Mouse (Mus musculus) neural tube, embryonic 15.5 days (tissue): Measurements from ENCODE around the gene Secisbp2l. TPM values are rescaled to one million over a fixed set of nuclear protein-coding genes. Genes with fewer than 3 reads are reported as not detected.
A peak's percentile ranks its signal among the peaks of the same experiment; 100 is the strongest.

Experiments used
- ATAC-seq: fragments of 200-750 bp; cut with Nextera tagmentation; 2 replicates; pipeline ENCODE4 v1.8.0; 2017; ENCODE audit warnings: mild to moderate bottlenecking, moderate TSS enrichment, moderate library complexity; ENCODE audit not compliant: low FRiP score
- H3K27ac ChIP-seq: fragments of 300-500 bp; sonication (generic); replicated peaks from 2 replicates; pipeline ENCODE4 v1.5.1; 2015; ENCODE audit warnings: mild to moderate bottlenecking, inconsistent platforms
- H3K27me3 ChIP-seq: fragments of 300-500 bp; sonication (generic); replicated peaks from 2 replicates; pipeline ENCODE4 v1.6.1; 2015; ENCODE audit warnings: inconsistent platforms
- H3K36me3 ChIP-seq: fragments of 300-500 bp; sonication (generic); 2 replicates; pipeline ENCODE4 v1.6.1; 2015; ENCODE audit warnings: inconsistent platforms
- H3K4me1 ChIP-seq: fragments of 300-500 bp; sonication (generic); 2 replicates; pipeline ENCODE4 v1.6.1; 2015; ENCODE audit warnings: inconsistent platforms
- H3K4me2 ChIP-seq: fragments of 300-500 bp; sonication (generic); 2 replicates; pipeline ENCODE4 v1.6.1; 2015; ENCODE audit warnings: inconsistent platforms, mild to moderate bottlenecking, moderate library complexity
- H3K4me3 ChIP-seq: fragments of 300-500 bp; sonication (generic); replicated peaks from 2 replicates; pipeline ENCODE4 v1.5.1; 2015; ENCODE audit warnings: mild to moderate bottlenecking, inconsistent platforms
- H3K9ac ChIP-seq: fragments of 300-500 bp; sonication (generic); replicated peaks from 2 replicates; pipeline ENCODE4 v1.6.1; 2015; ENCODE audit warnings: mild to moderate bottlenecking, inconsistent platforms
- H3K9me3 ChIP-seq: fragments of 300-500 bp; sonication (generic); replicated peaks from 2 replicates; pipeline ENCODE4 v1.6.1; 2016; ENCODE audit warnings: inconsistent platforms
- WGBS: fragments of 180-500 bp; shearing (Covaris S2); methylation state at CpG from one replicate; pipeline ENCODE4 v1.1.7; 2015; ENCODE audit warnings: mixed read lengths; 5-methylcytosine and 5-hydroxymethylcytosine counted together
- polyA plus RNA-seq: library from polyadenylated mRNA; unstranded; fragments of >200 nt; fragmentation: Nextera tagmentation; extraction: Ambion mirVana; gene quantifications from 2 replicates; pipeline ENCODE4 v1.2.1, GENCODE M21; 2015

Secisbp2l gene
- polyA plus RNA-seq, 1 experiment from 2014 or later, result 26.1 TPM

DNA sequence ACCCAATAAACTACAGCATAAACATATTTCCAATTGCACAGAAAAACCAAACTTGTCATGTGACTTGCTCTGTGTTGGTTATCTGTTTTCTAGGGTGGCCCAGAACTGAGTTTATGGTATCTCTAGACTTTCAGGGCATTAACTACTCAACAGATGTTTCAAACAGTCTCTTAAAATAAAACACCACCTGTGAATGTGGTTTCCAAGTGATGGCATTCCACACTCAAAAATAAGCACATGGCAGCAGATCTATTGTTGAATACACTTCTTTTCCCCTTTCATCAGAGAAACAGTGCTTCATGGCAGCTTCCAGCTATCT, 46.7 kb downstream of the Secisbp2l start:
- Histone ChIP-seq H3K4me1 (peaks cover 15% of the 10 kb centered on the region), H3K4me3 (no peak overlapping the region), H3K27me3 (no peaks in the 10 kb centered on the region), H3K9ac (no peak overlapping the region), H3K36me3 (peaks cover 22% of the 10 kb centered on the region), H3K9me3 (no peaks in the 10 kb centered on the region), H3K27ac (no peak overlapping the region), H3K4me2 (no peak overlapping the region)
- no peak for ATAC-seq

DNA sequence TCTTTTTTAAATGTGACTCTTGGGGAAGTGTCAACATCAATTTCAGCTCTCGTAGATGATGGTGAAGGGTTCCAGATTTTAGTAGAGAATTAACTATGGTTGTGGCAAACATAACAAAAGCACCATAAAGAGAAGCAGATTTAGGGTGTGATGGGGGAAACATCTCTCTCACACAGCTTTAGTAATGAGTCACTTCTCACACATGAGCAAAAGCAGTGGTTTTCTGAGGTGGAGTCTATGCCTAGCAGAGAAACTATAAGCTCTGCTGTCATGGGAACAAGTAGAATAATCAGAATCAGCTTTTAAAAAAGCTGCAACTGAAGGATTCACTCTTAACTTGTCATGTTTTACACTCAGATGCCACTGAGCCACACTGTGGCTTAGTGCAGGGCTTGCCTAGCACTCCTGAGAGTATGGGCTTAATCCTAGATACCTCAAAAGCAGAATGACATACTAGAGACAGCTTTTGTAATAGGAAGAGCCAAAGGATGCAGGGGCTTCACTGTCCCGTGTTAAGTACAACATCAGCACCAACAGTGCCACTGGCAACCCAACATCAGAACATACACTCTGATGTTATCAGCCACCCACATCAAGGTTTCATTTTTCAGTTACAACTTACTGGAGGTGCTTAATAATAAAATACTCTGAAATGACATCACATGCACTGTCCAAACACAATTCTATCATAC, 47.2 kb downstream of the Secisbp2l start:
- Histone ChIP-seq H3K27ac (no peak overlapping the region), H3K4me1 (peaks cover 15% of the 10 kb centered on the region), H3K27me3 (no peaks in the 10 kb centered on the region), H3K4me2 (no peak overlapping the region), H3K36me3 (peaks cover 19% of the 10 kb centered on the region), H3K9ac (no peak overlapping the region), H3K4me3 (no peak overlapping the region), H3K9me3 (no peaks in the 10 kb centered on the region)
- ATAC-seq, result no peak
- WGBS, result 66% methylated on average over 2 of the region's 2 CpGs

DNA sequence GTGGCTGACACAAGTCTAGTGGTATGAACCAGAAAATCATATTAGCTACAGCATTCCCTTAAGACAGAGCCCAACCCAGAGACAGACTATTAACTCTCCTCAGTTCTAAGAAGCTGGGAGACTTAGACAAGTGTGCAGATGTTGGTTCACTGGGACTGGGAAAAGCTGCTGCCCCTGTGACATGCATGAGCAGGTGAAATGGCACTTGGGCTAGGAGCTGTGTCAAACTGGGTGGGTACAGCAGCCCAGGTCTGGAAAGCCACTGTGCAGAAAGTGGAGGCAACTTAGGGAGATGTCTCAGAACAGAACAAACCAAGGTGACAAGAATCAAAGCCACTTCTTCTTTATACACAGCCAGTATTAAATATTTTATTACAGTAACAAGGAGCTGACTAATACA, 47.9 kb downstream of the Secisbp2l start:
- Histone ChIP-seq H3K4me1 (peaks cover 15% of the 10 kb centered on the region), H3K36me3 (peaks cover 14% of the 10 kb centered on the region), H3K27ac (no peak overlapping the region), H3K27me3 (no peaks in the 10 kb centered on the region), H3K4me2 (no peak overlapping the region), H3K9ac (no peak overlapping the region), H3K4me3 (no peak overlapping the region), H3K9me3 (no peaks in the 10 kb centered on the region)
- no peak for ATAC-seq

DNA sequence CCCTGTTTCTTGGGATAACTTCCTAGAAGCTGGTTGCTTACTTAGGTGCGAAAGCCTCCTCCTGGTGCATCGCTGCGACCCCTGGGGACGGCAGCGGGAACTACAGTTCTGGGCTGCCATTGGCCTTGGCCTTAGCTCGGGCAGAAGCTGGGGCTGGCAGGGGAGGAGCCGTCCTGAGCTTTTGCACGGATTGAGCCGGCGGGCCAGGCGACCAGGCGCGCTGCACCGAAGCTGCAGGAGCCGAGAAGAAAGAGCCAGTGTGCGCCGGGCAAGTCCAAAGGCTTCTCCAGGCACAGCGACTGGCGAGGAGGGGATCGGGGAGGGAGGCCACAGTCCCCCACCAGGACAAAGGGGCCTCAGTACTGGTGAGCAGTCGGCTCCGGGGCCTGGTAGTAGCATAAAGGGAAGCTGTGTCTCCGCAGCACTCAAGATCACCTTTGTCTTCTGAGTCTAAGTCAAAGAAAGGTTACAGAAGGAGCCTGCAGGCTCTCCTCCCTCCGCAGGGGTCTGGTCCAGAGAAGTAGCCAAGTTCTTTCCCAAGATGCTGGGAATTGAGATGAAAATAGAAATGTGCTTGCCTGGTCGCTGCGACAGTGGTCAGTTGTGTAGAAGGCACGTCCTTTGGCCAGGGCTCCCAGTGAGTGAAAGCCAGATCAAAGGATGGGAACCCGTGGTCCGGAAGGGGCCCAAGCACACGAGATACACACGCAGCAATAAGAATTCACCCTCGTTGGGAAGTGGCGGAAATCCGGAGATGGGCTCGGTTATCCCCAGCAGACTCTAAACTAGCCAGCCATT, 50.7 kb downstream of the Secisbp2l start:
- H3K4me2 ChIP-seq, result peak overlapping the region; percentile 80
- peaks cover 15% of the 10 kb centered on the region for H3K4me1 ChIP-seq
- H3K9me3 ChIP-seq, result no peaks in the 10 kb centered on the region
- 8% methylated on average over 35 of the region's 35 CpGs for WGBS
- no peaks in the 10 kb centered on the region for H3K27me3 ChIP-seq
- peak overlapping the region; percentile 46 for H3K4me3 ChIP-seq
- peak overlapping the region; percentile 67 for H3K9ac ChIP-seq
- peak; percentile 93 for ATAC-seq
- peak overlapping the region; percentile 86 for H3K27ac ChIP-seq
- H3K36me3 ChIP-seq, result no peaks in the 10 kb centered on the region

DNA sequence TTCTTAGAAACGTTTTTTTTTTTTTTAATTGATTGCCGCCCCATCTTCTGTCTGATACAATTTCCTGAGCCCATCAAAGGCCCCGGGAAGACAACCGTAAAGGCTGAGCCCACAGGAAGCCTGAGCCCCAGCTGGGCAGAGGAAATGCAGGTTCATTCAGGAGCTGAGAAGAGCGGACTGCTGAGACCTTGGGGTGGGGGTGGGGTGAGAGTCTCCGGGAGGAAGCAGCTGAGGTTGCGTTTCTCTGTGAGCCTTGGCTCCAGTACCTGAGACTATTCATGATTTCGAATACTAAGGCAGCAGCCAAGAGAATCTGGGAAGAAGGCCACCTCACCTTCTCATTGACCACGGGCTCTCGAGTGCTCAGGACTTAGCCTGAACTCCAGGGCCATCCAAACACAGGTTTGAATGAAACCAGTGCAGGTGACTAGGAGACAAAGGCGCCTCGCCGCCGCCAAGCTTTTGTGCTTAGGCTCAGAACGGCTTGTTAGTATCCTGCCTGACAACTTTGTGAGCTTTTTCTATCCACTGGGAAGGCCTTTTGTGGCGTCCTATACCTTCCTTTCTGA, 58.0 kb downstream of the Secisbp2l start:
- no peaks in the 10 kb centered on the region for H3K36me3 ChIP-seq
- H3K9me3 ChIP-seq, result no peaks in the 10 kb centered on the region
- WGBS, result under 1% methylated on average over 16 of the region's 16 CpGs
- peak overlapping the region; percentile 76 for H3K27ac ChIP-seq
- peak overlapping the region; percentile 54 for H3K4me3 ChIP-seq
- peaks cover 28% of the 10 kb centered on the region for H3K4me1 ChIP-seq
- ATAC-seq, result peak; percentile 65
- H3K4me2 ChIP-seq, result peak overlapping the region; percentile 100
- 0 out of 2 replicates have a peak, but pooled peaks cover 12% of the 10 kb centered on the region for H3K27me3 ChIP-seq
- peak overlapping the region; percentile 66 for H3K9ac ChIP-seq

DNA sequence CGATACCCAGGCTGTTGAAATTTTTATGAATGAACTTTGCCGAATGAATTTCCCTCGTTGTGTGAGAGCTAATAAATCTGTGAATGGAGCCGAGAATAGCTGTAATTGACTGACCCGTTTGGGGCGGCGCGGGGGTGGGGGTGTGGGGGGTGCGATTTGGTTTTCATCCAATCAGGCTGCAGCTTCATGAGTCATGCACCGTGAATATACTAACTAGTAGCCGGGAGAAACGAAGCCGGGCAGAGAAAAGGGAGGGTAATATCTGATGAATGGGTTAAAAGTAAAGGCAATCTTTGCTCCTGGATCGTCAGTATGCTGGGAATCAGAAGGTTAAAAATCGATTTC, 58.6 kb downstream of the Secisbp2l start, which contains the start of gene Shc4:
TSS of gene Shc4 (minus strand) at position 63 of the 345 bp plus-strand sequence.
- Histone ChIP-seq H3K4me2 (peak within 1 kb of the TSS; percentile 100), H3K9ac (peak within 1 kb of the TSS; percentile 66), H3K36me3 (no peaks in the 10 kb centered on the region), H3K4me1 (peaks cover 28% of the 10 kb centered on the region), H3K9me3 (no peaks in the 10 kb centered on the region), H3K27ac (peak within 1 kb of the TSS; percentile 76), H3K4me3 (peak within 1 kb of the TSS; percentile 54), H3K27me3 (0 out of 2 replicates have a peak, but pooled peaks cover 12% of the 10 kb centered on the region)
- WGBS, result under 1% methylated on average over 15 of the region's 15 CpGs
- peak; percentile 88 for ATAC-seq

DNA sequence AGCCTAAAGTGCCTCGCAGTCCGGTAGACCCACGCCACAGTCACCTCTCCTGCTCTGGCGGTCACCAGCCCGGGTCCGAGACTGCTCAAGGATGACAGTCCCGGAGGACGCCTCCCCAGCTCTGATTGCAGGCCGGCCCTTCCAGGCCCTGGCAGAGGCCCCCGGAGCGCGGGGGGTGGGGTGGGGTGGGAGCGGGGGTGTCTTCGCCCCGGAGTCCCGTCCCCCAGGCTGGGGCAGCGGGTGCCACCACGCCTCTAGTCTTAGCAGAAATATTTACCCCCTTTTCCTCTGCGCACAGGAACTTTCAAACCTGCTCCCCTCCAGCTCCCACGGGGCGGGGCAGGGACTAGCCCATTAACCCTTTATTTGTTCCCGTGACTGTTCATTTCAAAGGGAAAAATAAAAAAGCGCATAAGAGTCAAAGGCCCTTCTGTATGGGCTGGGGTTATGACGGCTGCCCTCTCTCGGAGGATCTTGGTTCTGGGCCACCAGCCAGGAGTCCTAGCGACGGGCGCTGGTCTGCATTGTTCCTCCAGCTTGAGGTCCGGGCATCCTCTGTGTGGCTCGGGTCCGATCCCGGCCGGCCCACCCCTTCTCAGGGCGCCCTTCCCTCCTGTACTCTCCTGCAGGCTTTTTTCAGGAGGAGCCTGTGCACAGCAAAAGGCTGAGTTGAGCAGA, 59.1 kb downstream of the Secisbp2l start:
- Histone ChIP-seq H3K4me1 (peaks cover 28% of the 10 kb centered on the region), H3K4me2 (peak overlapping the region; percentile 100), H3K4me3 (peak overlapping the region; percentile 54), H3K27me3 (0 out of 2 replicates have a peak, but pooled peaks cover 12% of the 10 kb centered on the region), H3K27ac (peak overlapping the region; percentile 76), H3K9me3 (no peaks in the 10 kb centered on the region), H3K36me3 (no peaks in the 10 kb centered on the region), H3K9ac (peak overlapping the region; percentile 66)
- WGBS, result under 1% methylated on average over 34 of the region's 34 CpGs
- peak; percentile 76 for ATAC-seq

DNA sequence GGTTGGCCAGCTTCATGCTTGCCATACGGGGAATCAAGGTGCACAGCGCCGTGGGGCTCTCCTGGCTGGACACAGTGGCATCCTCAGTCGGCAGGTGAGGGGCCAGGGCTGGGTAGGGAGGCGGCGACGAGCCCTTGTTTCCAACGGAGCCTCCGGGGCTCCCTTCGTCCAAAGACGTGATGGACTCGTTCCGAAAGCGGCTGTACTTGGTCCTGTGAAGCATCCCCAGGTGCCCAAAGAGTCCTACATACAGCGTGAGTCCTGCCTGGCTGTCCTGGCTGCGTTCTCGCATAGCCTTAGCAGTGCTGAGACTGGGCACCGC, 59.6 kb downstream of the Secisbp2l start:
- Histone ChIP-seq H3K27me3 (0 out of 2 replicates have a peak, but pooled peaks cover 12% of the 10 kb centered on the region), H3K9me3 (no peaks in the 10 kb centered on the region), H3K4me3 (peak overlapping the region; percentile 54), H3K36me3 (no peaks in the 10 kb centered on the region), H3K27ac (peak overlapping the region; percentile 76), H3K9ac (peak overlapping the region; percentile 66), H3K4me1 (peaks cover 28% of the 10 kb centered on the region), H3K4me2 (peak overlapping the region; percentile 100)
- 2% methylated on average over 18 of the region's 18 CpGs for WGBS
- peak; percentile 58; the same call in 1 of the 2 replicates for ATAC-seq

DNA sequence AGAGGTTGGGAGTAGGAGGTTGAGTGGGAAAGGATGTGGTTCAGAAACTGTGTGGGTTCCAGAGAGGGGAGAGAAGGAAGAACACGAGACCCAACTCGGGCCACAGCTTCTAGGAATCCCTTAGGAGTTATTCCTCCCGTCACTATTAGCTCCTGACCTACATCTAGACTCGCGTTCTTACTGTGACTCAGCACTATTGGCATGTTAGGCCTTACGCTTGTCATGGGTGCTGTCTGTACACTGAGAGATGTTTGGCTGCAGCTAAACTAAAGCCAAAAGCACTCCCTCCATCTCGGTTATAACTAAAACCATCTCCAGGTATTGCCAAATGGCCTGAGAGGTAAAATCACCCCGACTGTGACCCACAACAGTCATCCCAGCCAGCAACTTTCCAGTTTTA, 66.1 kb downstream of the Secisbp2l start:
- Histone ChIP-seq H3K4me1 (no peaks in the 10 kb centered on the region), H3K27me3 (0 out of 2 replicates have a peak, but pooled peaks cover 4% of the 10 kb centered on the region), H3K9ac (no peak overlapping the region), H3K9me3 (no peaks in the 10 kb centered on the region), H3K36me3 (no peaks in the 10 kb centered on the region), H3K4me3 (no peak overlapping the region), H3K4me2 (no peak overlapping the region), H3K27ac (no peak overlapping the region)
- no peak for ATAC-seq
- WGBS, result 90% methylated on average over 8 of the region's 8 CpGs

DNA sequence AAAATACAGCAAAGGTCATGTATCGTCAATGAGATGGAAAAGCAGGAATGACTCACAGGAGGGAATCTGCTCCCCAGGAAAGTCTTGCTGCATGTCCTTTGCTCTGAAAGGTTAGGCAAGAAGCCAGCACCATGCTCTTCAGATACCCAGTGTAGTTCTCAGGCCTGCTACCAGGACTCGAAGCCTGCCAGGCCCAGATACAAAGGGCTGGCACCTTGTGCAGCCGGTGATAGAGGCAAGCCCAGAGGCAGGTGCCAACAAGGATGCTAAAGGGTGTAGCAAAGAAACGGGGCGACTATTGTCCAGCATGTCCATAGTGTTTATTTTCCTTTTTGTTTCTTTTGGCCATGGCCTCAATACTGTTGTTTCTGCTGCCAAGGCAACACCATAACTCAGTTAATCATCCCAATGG, 76.2 kb downstream of the Secisbp2l start:
- Histone ChIP-seq H3K4me2 (no peak overlapping the region), H3K27me3 (no peaks in the 10 kb centered on the region), H3K9ac (no peak overlapping the region), H3K4me3 (no peak overlapping the region), H3K9me3 (no peaks in the 10 kb centered on the region), H3K27ac (no peak overlapping the region), H3K4me1 (no peaks in the 10 kb centered on the region; the same call in 1 of the 2 replicates), H3K36me3 (no peaks in the 10 kb centered on the region)
- 50% methylated on average over 5 of the region's 5 CpGs for WGBS
- ATAC-seq, result no peak

DNA sequence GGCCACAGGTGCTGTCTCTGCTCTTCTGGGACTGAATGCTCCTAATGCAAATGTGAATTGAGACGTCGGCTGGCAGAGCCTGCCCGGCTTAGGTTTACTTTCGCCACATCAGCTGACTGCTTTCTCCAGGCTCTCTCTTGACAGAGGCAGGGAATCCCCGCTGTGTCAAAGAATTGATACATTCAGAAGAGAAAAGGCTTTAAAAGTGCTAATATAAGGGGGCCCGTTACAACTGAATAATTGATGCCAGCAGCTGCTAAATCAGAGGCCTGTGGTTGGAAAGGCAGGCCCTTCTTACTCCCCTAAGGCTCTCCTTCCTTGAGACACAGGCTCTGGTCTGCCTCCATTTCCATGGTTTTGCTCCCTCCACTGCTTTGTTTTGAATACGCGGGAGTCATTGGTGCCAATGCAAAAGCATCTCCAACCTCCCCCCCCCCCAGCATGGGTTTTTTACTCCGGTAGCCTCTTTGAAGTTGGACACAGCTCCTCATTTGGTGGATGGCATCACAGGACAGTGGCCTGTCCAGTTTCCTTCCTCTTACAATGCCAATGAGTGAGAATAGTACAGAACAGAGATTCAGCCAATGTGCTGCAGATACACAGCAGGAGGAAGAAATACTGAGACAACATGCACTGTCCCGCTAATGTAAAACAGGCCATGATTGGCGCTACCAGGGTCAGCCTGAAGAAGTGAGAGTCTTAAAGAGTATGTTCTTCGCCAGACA, 77.6 kb downstream of the Secisbp2l start:
- H3K4me1 ChIP-seq, result no peaks in the 10 kb centered on the region; the same call in 1 of the 2 replicates
- no peak overlapping the region for H3K27ac ChIP-seq
- no peaks in the 10 kb centered on the region for H3K9me3 ChIP-seq
- ATAC-seq, result no peak
- 32% methylated on average over 12 of the region's 12 CpGs for WGBS
- no peaks in the 10 kb centered on the region for H3K27me3 ChIP-seq
- no peak overlapping the region for H3K9ac ChIP-seq
- H3K36me3 ChIP-seq, result no peaks in the 10 kb centered on the region
- H3K4me3 ChIP-seq, result no peak overlapping the region
- no peak overlapping the region for H3K4me2 ChIP-seq
